Mouse (Mus musculus): ENCODE measurements at regions not wholly inside any gene's neighbourhood (a gene's known extent, or its start where the extent isn't known, plus 50 kb on each side); places are given as distances from the start of the nearest gene placed in this dataset.
A peak's percentile ranks its signal among the peaks of the same experiment; 100 is the strongest.

DNA sequence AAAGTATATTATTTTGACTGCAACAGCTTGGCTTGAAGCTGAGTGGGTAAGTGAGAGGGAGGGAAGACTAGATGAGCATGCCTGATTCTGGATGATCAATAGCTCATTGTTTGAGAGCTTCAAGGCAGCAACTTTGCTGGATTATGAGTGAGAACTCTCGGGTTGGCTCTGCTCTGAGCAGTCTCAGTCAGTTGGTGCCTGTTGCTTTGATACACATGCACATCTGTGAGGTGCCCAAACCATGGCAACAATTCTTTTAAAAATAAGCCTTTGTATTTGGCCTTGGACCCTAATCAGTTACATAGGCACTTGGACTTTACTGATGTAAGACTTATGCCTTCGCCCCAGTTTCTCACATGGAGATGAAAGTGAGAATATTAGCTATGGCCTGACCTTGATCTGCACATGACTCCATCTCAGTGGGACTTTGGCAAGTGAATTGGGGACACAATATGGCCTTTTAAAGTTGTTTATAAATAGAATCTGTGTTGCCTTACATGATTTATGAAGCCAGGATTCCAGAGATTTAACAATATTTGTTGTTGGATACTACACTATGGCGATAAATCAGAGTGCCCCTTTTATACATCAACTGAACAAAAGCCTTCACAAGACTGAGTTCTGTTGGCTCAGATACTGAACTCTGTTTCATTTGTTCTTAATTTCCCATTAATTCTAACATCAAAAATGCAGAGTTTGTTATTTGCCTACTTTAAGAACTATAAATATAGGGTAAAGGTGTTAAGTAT, 652.6 kb upstream of the Lrrn3 start:
- no peaks in the 10 kb centered on the region for H3K9me3 ChIP-seq (ENCODE audit: control insufficient read depth, low read length)
- H3K4me3 ChIP-seq (replicated peaks; ENCODE audit: low read length): no peak overlapping the region
- ATAC-seq: peak; percentile 72
- 44% methylated on average over 3 of the region's 3 CpGs for WGBS
- peak overlapping the region; percentile 42; the same call in 1 of the 2 replicates for H3K27ac ChIP-seq (ENCODE audit: low read length)
- H3K27me3 ChIP-seq (replicated peaks; ENCODE audit: control insufficient read depth, insufficient read depth, low read length): no peaks in the 10 kb centered on the region
- H3K4me1 ChIP-seq (replicated peaks; ENCODE audit: control insufficient read depth, insufficient read depth, low read length): peaks cover 16% of the 10 kb centered on the region
- H3K9ac ChIP-seq (replicated peaks; ENCODE audit: low read depth, low read length): no peak overlapping the region
- H3K36me3 ChIP-seq (ENCODE audit: control insufficient read depth, insufficient read depth): no peaks in the 10 kb centered on the region
- no peak overlapping the region for H3K4me2 ChIP-seq (ENCODE audit: low read length)

DNA sequence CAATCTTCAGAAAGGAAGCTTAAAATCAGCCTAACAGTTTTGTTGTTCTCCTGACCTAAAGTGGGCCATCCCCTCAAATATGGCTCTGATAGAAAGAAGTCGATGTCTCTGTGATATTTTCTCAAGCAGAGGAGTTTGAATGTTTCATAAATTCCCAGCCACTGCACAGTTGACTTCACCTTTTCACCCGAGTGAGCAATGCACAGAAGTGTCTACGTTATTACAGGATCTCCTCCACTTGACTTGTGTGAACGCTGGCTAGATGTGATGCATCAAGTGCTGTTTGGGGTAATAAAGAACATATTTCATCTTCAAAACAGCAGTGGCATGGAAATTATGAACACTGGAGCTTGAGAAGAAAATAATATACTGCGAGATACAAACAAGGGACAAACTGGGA, 651.9 kb upstream of the Lrrn3 start:
- H3K4me3 ChIP-seq (replicated peaks; ENCODE audit: low read length): no peak overlapping the region
- H3K9me3 ChIP-seq (ENCODE audit: control insufficient read depth, low read length): no peaks in the 10 kb centered on the region
- H3K4me1 ChIP-seq (replicated peaks; ENCODE audit: control insufficient read depth, insufficient read depth, low read length): peaks cover 16% of the 10 kb centered on the region
- ATAC-seq: peak; percentile 58
- WGBS: 30% methylated on average over 5 of the region's 5 CpGs
- H3K4me2 ChIP-seq (ENCODE audit: low read length): no peak overlapping the region
- no peaks in the 10 kb centered on the region for H3K36me3 ChIP-seq (ENCODE audit: control insufficient read depth, insufficient read depth)
- no peaks in the 10 kb centered on the region for H3K27me3 ChIP-seq (replicated peaks; ENCODE audit: control insufficient read depth, insufficient read depth, low read length)
- peak overlapping the region; percentile 57 for H3K27ac ChIP-seq (ENCODE audit: low read length)
- H3K9ac ChIP-seq (replicated peaks; ENCODE audit: low read depth, low read length): no peak overlapping the region

GRCm38 (mm10) chr12:42137764-42138163, 651.5 kb upstream of the Lrrn3 start:
- Histone ChIP-seq H3K36me3 (ENCODE audit: control insufficient read depth, insufficient read depth) (no peaks in the 10 kb centered on the region), H3K9me3 (ENCODE audit: control insufficient read depth, low read length) (no peaks in the 10 kb centered on the region), H3K4me2 (ENCODE audit: low read length) (no peak overlapping the region), H3K27ac (ENCODE audit: low read length) (peak overlapping the region; percentile 64), H3K9ac (replicated peaks; ENCODE audit: low read depth, low read length) (no peak overlapping the region), H3K4me1 (replicated peaks; ENCODE audit: control insufficient read depth, insufficient read depth, low read length) (peaks cover 16% of the 10 kb centered on the region), H3K4me3 (replicated peaks; ENCODE audit: low read length) (no peak overlapping the region), H3K27me3 (replicated peaks; ENCODE audit: control insufficient read depth, insufficient read depth, low read length) (no peaks in the 10 kb centered on the region)
- peak; percentile 87 for ATAC-seq
- 6% methylated on average over 5 of the region's 5 CpGs for WGBS

DNA sequence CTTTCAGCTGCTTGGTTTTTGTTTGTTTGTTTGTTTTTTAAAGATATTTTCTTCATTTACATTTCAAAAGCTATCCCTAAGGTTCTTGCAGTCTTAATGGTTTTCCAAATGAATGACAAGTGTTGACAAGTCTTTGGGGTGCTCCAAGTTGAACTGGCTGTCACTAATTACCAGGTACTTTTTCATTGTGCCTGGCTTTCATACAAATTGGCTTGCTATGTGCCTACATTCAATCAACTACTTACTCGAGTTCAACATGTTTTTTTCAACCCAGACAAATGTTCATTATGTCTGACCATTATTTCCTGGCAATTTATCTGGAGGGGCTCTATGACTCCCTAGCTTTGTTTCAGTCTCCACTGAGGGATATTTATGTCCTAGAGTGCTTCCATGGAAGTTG, 614.0 kb upstream of the Lrrn3 start:
- ATAC-seq: peak; percentile 58
- Histone ChIP-seq H3K27me3 (replicated peaks; ENCODE audit: control insufficient read depth, insufficient read depth, low read length) (no peaks in the 10 kb centered on the region), H3K27ac (ENCODE audit: low read length) (no peak overlapping the region), H3K4me2 (ENCODE audit: low read length) (no peak overlapping the region), H3K9ac (replicated peaks; ENCODE audit: low read depth, low read length) (no peak overlapping the region), H3K36me3 (ENCODE audit: control insufficient read depth, insufficient read depth) (no peaks in the 10 kb centered on the region), H3K4me3 (replicated peaks; ENCODE audit: low read length) (no peak overlapping the region), H3K9me3 (ENCODE audit: control insufficient read depth, low read length) (no peaks in the 10 kb centered on the region), H3K4me1 (replicated peaks; ENCODE audit: control insufficient read depth, insufficient read depth, low read length) (peaks cover 2% of the 10 kb centered on the region; the same call in 1 of the 2 replicates)
- WGBS: 15% methylated on average over 1 of the region's 1 CpGs

GRCm38 (mm10) chr12:42070401-42070800, 584.2 kb upstream of the Lrrn3 start:
- Histone ChIP-seq H3K4me3 (replicated peaks; ENCODE audit: low read length) (no peak overlapping the region), H3K27ac (ENCODE audit: low read length) (no peak overlapping the region), H3K4me2 (ENCODE audit: low read length) (no peak overlapping the region), H3K36me3 (ENCODE audit: control insufficient read depth, insufficient read depth) (no peaks in the 10 kb centered on the region), H3K27me3 (replicated peaks; ENCODE audit: control insufficient read depth, insufficient read depth, low read length) (no peaks in the 10 kb centered on the region), H3K9me3 (ENCODE audit: control insufficient read depth, low read length) (no peaks in the 10 kb centered on the region), H3K9ac (replicated peaks; ENCODE audit: low read depth, low read length) (no peak overlapping the region), H3K4me1 (replicated peaks; ENCODE audit: control insufficient read depth, insufficient read depth, low read length) (no peaks in the 10 kb centered on the region)
- 67% methylated on average over 4 of the region's 4 CpGs for WGBS
- ATAC-seq: no peak

DNA sequence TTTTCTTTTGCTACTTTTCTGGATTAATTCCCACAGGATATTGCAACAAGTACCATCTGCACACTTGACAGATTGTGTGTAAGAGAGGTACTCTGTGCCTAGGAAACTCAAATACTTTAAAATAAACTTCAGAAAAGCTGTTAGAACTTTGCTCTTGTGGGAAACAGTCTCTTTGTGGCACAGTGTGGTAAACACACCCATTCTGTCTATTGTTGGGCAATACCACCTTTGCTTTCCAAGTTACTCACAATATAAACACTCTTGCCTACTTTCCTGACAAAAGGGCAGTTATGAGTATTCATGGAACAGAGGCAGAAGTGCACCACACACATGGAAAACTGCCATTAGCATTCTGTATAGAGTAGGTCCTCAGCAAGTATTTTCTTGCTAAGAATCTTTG, 577.5 kb upstream of the Lrrn3 start:
- Histone ChIP-seq H3K9me3 (ENCODE audit: control insufficient read depth, low read length) (no peaks in the 10 kb centered on the region), H3K4me1 (replicated peaks; ENCODE audit: control insufficient read depth, insufficient read depth, low read length) (no peaks in the 10 kb centered on the region), H3K27me3 (replicated peaks; ENCODE audit: control insufficient read depth, insufficient read depth, low read length) (no peaks in the 10 kb centered on the region), H3K9ac (replicated peaks; ENCODE audit: low read depth, low read length) (no peak overlapping the region), H3K4me3 (replicated peaks; ENCODE audit: low read length) (no peak overlapping the region), H3K4me2 (ENCODE audit: low read length) (no peak overlapping the region), H3K36me3 (ENCODE audit: control insufficient read depth, insufficient read depth) (no peaks in the 10 kb centered on the region), H3K27ac (ENCODE audit: low read length) (no peak overlapping the region)
- no peak for ATAC-seq

- no peak overlapping the region for H3K27ac ChIP-seq (ENCODE audit: low read length)
- WGBS: 63% methylated on average over 1 of the region's 1 CpGs
- ATAC-seq: no peak
These were observed 562.8 kb upstream of the Lrrn3 start for GRCm38 (mm10) chr12:42049056-42049455.

GRCm38 (mm10) chr12:42027874-42028273, 541.6 kb upstream of the Lrrn3 start:
- no peaks in the 10 kb centered on the region for H3K4me1 ChIP-seq (replicated peaks; ENCODE audit: control insufficient read depth, insufficient read depth, low read length)
- no peaks in the 10 kb centered on the region for H3K9me3 ChIP-seq (ENCODE audit: control insufficient read depth, low read length)
- 73% methylated on average over 2 of the region's 2 CpGs for WGBS
- no peak overlapping the region for H3K9ac ChIP-seq (replicated peaks; ENCODE audit: low read depth, low read length)
- no peaks in the 10 kb centered on the region for H3K36me3 ChIP-seq (ENCODE audit: control insufficient read depth, insufficient read depth)
- H3K27me3 ChIP-seq (replicated peaks; ENCODE audit: control insufficient read depth, insufficient read depth, low read length): no peaks in the 10 kb centered on the region
- no peak overlapping the region for H3K27ac ChIP-seq (ENCODE audit: low read length)
- H3K4me2 ChIP-seq (ENCODE audit: low read length): no peak overlapping the region
- no peak for ATAC-seq
- H3K4me3 ChIP-seq (replicated peaks; ENCODE audit: low read length): no peak overlapping the region

More at GRCm38 (mm10) chr12:42049056-42049455, 562.8 kb upstream of the Lrrn3 start:
- Histone ChIP-seq H3K9ac (replicated peaks; ENCODE audit: low read depth, low read length) (no peak overlapping the region), H3K9me3 (ENCODE audit: control insufficient read depth, low read length) (no peaks in the 10 kb centered on the region), H3K4me1 (replicated peaks; ENCODE audit: control insufficient read depth, insufficient read depth, low read length) (no peaks in the 10 kb centered on the region), H3K4me2 (ENCODE audit: low read length) (no peak overlapping the region), H3K27me3 (replicated peaks; ENCODE audit: control insufficient read depth, insufficient read depth, low read length) (no peaks in the 10 kb centered on the region), H3K4me3 (replicated peaks; ENCODE audit: low read length) (no peak overlapping the region), H3K36me3 (ENCODE audit: control insufficient read depth, insufficient read depth) (no peaks in the 10 kb centered on the region)

DNA sequence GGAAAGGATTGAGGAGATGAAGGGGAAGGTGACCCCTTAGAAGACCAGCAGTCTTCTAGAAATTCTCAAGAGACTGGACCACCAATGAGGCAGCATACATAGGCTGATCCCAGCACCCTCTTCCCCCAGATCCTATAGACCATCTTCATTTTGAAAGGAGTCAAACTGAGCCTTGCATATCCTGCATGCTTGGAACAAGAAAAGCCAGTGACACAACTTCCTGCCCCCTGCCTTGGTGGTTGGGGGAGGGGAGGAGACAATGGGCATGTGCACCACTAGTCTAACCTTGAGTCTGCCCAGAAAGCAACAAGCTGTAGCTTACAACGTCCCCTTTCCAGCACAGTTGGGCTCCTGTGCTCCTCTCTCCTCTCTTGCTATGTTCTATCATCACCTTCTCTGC, 531.3 kb upstream of the Lrrn3 start:
- 71% methylated on average over 1 of the region's 1 CpGs for WGBS

More for the DNA sequence above, 531.3 kb upstream of the Lrrn3 start:
- H3K36me3 ChIP-seq (ENCODE audit: control insufficient read depth, insufficient read depth): no peaks in the 10 kb centered on the region
- no peak overlapping the region for H3K4me3 ChIP-seq (replicated peaks; ENCODE audit: low read length)
- H3K27ac ChIP-seq (ENCODE audit: low read length): no peak overlapping the region
- no peak for ATAC-seq
- H3K27me3 ChIP-seq (replicated peaks; ENCODE audit: control insufficient read depth, insufficient read depth, low read length): no peaks in the 10 kb centered on the region
- H3K9ac ChIP-seq (replicated peaks; ENCODE audit: low read depth, low read length): no peak overlapping the region
- no peaks in the 10 kb centered on the region for H3K4me1 ChIP-seq (replicated peaks; ENCODE audit: control insufficient read depth, insufficient read depth, low read length)
- no peaks in the 10 kb centered on the region for H3K9me3 ChIP-seq (ENCODE audit: control insufficient read depth, low read length)
- H3K4me2 ChIP-seq (ENCODE audit: low read length): no peak overlapping the region

Measured in forebrain, embryonic 16.5 days (tissue).